Mouse (Mus musculus): ENCODE results near the gene Fndc10.
A peak's percentile ranks its signal among the peaks of the same experiment; 100 is the strongest.
"Not testable (repeated sequence)": the region's sequence is repeated elsewhere in the genome, so short reads cannot be mapped to it uniquely, and the experiment has no call there.

The Fndc10 gene

DNA sequence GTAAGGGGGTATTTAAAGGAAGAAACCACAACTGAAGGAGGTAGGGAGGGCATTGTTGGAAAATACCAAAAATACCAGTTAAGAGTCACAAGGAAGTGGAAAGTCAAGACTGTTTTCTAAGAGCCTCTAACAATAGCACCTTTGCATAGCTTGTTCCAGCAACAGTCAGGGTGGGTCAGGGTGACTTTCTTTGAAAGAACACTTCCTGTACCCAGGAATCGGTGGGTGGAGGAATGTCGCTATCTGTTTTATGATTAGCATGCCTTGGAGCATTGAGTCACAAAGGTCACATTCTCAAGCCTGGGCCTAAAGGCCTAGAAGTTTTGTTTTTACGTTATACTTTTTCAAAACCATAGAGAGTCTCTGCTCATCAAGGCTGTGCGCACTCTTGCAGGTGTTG, 6.4 kb upstream of the Fndc10 start:
- not testable (repeated sequence) for DNase-seq (ENCODE audit: low spot score in 2 of 2)

DNA sequence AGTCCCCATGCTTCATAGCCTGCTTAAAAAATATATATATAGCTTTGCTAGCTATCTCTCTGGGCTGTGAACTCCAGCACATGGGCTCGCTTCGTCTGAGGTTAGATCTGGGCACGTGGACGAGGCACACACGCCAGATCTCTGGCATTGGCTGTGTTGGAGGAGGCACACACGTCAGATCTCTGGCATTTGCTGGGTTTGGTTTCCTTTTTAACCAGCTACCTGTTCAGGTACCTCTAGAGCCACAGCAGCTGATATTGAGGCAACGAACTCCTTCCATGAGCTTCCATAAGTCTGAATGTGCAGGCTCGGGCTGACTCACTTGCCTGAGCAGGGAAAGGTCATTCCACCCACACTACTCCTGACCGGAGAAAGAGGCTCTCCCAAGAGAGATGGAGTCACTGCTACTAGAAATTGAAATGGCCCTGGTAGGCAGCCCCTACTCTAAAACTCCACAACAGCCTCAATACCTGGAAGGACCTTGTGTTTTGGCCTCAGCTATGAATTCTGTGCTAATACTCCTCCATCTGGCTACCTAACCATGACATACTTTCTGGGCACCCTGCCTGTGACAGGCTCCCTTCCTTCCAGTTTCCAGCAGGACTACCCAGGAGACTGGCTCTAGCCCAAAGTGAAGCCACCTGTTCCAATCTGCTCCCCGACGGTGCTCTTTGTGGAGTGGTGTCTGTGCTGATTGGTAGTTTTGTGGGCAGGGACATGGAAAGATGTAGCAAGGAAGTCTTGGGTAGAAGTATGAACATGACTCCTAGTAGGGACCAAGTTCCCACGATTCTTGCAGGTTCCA, 3.4 kb upstream of the Fndc10 start:
- DNase-seq (ENCODE audit: low spot score in 2 of 2), result no peak

DNA sequence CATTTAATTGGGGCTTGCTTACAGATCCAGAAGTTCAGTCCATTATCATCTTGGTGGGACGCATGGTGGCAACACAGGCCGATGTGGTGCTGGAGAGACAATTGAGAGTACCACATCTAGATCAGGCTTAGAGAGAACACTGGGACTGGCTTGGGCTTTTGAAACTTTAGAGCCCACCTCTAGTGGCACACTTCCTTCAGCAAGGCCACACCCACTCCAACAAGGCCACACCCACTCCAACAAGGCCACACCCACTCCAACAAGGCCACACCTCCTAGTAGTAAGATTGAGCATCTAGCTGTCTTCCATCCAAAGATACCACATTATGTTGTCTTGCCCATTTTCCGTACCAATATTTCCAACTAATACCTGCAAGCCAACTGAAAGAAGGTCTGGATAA, 1.7 kb upstream of the Fndc10 start:
- no peak for DNase-seq (ENCODE audit: low spot score in 2 of 2)

DNA sequence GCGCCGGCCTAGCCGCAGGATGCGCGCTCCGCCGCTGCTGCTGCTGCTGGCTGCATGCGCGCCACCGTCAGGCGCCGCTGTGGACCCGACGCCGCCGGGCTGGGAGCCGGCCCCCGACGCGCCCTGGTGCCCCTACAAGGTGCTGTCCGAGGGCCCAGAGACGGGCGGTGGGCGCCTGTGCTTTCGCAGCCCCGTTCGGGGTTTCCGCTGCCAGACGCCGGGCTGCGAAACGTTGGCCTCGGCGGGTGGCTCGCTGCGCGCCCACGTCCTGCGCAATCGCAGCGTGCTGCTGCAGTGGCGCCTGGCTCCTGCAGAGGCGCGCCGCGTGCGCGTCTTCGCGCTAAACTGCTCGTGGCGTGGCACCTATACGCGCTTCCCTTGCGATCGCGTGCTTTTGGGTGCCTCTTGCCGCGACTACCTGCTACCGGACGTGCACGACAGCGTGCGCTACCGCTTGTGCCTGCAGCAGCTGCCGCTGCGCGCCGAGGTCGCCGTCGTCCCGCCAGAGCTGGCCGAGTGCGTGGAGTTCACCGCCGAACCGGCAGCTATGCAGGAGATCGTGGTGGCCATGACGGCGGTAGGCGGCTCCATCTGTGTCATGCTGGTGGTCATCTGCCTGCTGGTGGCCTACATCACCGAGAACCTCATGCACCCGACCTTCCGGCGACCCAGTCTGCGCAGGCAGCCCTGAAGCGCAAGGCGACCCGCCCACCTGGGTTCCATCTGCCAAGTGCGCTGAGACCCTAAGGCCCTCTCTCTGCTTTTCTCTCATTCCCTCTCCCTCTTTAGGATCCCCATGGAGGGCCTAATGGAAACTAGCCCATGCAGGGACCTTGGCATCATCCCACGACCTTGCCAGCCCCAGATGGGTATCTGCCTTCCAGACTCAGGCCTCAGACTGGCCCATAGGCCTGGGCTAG, 600 bp downstream of the Fndc10 start:
- peak; percentile 41 to 66 for DNase-seq (ENCODE audit: low spot score in 2 of 2)

DNA sequence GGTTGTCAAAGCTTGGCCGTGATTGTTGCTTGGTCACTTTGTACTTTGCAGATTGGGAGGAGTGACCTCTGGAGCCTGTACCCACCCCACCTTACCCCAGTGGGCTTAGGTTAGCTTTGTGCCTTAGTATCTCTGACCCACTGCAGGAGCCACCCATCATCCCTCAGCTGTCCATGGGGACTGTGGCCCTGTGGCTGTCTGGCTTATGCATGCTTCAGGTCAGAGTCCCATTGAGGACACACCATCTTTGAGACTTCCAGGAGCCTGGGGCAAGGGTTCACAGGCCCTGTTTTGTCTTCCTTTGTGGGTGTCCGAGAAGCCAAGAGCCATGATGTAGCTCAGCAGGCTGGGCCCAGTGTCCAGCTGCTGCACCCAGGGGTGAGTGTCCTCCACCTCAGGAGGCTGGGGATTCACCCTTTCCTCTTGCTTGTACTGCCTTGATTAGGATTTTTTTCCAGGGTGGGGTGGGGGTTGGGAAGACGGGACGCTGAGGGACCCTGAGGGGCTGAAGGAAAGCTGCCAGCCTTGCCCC, 1.5 kb downstream of the Fndc10 start:
- no peak for DNase-seq (ENCODE audit: low spot score in 2 of 2)

DNA sequence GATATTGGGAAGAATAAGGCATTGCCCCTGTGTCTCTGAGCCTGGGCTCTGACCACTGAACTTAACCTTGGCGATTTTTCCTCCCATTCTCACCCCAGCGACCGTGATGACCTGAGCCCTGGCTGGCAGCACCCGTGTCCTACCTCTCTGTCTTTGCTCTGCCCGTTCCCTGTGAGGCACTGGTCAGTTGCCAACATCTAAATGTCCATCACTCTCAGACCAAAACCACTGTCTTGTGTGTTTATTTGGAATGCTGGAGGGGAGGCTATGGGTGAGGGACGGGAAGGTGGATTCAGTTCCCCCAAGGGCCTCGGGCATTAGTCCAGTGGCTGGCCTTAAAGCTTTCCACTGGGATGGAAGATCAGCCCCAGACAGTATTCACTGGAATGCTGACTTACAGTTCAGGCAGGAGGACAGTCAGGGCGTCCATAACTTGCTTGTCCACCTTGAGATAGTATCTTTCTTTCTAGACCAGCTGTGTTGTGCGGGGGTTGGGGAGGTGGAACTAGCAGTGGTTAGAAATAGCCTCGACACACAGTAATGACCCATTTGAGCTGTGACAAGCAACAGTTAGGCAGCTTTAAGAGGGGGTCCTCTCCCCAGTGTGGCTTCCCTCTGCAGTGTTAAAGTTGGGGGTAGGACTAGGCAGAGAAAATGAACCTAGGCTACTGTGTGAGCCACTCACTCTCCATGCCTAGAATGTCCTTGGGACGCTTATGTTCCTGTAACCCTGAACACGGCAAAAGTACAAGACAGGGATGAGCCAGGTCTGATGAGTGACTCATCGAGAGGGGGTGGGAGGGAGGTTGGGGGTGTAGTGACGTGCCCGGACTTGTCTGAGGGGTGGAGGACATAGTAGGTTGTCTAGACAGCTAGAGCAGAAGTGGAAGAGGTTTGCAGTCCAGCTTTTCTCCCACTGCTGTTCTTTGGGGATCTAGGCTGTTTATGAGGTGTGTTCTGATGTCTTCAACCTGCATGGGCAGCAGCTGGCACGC, 2.4 kb downstream of the Fndc10 start:
- DNase-seq (ENCODE audit: low spot score in 2 of 2), result no peak

DNA sequence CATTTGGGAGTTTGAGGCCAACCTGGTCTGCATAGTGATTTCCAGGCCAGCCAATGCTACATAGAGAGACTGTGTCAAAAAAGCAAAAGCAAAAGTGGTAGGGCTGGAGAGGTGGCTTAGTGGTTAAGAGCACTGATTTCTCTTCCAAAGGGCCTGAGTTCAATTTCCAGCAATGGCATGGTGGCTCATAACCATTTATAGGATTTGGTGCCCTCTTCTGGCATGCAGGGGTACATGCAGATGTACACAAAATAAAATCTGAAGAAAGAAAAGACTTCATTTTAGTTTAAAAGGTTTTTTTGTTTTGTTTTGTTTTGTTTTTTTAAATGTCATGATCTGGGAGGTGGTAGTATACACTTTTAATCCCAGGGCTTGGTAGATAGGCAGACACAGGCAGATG, 6.3 kb downstream of the Fndc10 start:
- DNase-seq (ENCODE audit: low spot score in 2 of 2), result no peak

DNA sequence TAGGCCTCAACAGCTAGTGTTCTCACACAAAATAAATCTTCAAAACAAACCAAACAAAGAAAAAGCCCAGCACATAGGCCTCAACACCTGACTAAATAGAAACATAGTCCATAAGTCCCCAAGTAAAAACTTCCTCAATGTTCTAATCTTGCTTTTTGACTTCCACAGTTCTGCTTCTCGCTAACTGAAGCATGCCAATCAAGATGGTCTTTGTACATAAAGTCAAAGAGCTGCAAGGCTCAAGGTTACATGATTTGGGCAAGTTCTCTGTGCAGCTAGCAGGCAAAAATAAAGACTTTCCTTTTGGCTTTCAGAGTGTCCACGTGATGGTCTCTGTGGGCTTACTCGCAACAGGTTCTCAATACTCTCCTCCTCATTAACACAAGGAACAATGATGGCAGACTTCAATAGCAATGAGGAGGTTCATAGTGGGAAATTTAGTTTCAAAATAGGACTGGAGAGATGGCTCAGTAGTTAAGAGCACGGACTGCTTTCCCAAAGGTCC, 9.3 kb downstream of the Fndc10 start:
- no peak for DNase-seq (ENCODE audit: low spot score in 2 of 2)

DNA sequence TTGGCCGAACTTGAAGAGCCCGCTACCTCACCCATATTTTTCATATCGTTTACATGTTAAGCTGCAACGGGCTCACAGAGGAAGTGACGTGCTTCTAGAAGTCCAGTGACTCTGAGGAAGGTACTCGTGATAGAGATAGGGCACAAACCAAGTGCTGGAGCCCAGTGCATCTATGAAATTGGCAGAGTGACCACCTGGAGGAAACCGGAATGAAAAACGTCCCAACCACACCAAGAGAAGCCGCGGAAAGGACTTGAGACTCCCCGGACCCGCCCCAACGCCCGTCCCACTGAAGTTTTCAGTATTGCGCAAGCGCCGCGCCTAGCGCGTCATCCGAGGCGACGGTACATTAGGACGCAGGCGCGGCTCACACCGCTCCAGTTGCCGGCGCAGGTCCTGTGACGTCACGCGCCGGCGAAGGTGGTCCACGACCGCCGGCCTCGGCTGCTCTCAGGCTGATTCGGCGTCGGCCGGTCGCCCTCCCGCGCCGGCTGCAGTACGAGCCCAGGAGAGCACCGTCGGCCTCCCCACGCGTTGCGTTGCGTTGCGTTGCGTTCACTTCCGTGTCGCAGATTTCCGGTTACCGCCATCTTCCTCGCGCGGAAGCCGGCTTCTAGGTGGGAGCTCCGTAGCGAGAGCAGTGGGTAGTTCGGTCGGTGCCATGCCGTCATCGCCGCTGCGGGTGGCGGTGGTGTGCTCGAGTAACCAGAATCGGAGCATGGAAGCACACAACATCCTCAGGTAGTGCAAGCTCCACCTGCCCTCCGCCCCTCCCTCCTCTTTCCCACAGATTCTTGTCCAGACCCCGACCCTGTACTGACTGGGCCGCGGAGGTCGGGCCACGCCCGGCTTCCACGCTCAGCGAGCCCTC, 10.8 kb downstream of the Fndc10 start, which contains the start of gene Ssu72:
Gene Ssu72, plus strand, starts transcription at position 80 of the 871 bp plus-strand sequence.
- DNase-seq (ENCODE audit: low spot score in 2 of 2), result peak; percentile 96

DNA sequence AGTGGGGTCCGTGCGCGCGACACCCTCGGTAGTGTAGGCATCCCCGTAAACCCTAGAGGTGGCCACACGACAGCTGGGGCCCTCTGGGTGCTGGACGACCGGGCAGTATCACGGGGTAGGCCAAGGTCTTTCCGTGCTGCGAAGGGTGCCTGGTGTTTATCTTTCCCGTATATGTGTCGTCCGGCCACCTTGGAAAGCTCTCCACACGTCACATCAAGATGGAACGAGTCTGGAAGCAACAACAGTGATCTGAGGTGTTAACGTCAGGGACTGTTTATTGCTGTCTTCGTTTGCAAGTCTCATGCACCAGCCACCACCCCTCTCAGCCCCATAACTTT, 11.4 kb downstream of the Fndc10 start:
- no peak for DNase-seq (ENCODE audit: low spot score in 2 of 2)

DNA sequence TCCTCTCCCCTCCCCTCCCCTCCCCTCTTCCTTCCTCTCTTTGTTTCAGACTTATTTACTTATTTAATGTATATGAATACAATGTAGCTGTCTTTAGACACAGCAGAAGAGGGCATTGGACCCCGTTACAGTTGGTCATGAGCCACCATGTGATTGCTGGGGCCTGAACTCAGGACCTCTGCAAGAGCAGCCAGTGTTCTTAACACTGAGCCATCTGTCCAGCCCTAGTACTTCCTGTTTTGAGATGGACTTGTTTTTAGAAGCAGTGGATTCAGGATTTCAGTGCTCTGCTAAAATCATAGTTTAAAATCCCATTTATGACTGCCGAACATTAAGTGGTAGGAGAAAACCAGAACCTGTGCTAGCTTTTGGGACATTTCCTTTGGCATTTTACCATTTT, 14.4 kb downstream of the Fndc10 start:
- no peak for DNase-seq (ENCODE audit: low spot score in 2 of 2)

DNA sequence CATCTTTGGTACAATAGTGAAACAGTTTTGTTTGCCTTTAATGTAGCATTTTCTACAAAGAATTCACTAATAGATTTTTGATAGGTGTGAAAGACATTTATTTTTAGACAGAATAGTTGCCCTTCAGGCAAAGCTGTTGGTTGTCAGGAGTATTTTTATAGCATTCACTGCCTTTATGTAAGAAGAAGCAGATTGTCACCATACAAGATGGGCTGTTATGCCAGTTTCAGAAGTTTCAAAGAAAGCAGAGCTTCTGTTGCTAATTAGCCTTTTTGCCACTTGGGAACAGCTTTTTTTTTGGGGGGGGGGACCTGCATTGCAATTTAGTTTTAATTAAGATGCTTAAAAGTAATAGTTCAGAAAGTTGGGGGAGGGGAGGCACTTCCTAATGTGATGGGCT, 14.8 kb downstream of the Fndc10 start:
- no peak for DNase-seq (ENCODE audit: low spot score in 2 of 2)

DNA sequence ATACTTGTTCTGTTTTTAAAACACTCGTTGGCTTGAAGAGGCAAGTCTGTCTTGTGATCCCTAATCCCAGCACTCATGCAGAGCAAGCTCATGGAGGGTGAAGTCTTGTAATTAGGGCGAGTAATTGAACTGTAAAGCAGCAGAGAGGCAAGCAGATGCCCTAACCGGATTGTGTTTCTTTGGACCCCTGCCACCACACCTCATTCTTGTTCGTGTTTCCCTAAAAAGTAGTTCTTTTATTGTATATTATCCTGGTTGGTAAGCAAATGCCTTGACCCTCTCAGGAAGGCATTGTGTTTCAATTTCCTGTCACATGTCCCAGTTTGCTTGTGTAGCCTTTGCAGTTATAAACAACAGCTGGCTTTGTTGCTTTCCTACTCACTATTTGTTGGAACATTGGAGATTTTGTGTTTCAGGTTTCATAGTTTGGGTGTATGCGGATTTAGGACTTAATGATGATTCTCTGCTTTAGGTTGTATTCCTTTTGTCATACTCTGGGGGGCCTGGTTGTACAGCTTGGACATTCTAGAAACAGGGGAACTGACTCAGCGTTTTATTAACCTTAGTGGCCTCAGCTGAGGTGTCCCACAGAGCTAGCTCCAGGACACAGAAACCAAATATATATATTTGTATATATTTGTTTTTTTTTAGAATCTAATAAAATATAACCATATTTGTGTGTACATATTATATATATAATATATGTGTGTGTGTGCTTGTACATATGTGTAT, 16.5 kb downstream of the Fndc10 start:
- DNase-seq (ENCODE audit: low spot score in 2 of 2), result no peak

DNA sequence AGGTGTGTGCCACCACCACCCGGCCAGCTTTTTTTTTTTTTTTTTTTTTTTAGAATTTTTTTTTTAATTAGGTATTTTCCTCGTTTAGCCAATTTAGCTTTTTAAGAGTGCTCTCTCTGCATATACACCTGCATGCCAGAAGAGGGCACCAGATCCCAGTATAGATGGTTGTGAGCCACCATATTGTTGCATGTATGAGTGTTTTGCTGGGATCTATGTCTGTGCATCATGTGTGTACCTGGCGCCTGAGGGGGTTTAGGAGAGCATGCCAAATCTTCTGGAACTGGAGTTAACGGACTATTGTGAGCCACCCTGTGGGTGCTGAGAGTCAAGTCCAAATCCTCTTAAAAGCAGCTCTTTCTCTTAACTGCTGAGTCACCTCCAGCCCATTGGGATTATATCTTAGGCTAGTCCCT, 27.5 kb downstream of the Fndc10 start:
- peak in 1 of 2 experiments; percentile 46 for DNase-seq (ENCODE audit: low spot score in 2 of 2)

DNA sequence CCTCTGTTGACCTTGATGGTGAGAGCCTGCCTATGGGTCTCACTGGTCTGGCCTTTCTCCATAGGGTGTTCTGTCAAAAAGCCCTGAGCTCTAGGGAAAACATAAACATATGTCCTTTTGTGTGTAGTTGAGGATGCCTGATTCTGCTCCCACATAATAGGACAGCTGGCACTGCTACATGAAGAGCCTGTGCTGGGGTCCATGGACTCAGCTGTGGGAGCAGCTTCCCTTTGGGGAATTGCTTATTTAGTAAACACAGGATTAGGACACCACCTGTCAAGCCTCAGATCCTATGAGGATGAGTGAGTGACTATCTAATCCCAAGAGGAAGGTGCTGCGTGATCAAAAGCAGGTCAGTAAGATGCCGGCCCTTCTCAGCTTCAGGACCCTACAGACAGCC, 33.9 kb downstream of the Fndc10 start:
- DNase-seq (ENCODE audit: low spot score in 2 of 2), result no peak

DNA sequence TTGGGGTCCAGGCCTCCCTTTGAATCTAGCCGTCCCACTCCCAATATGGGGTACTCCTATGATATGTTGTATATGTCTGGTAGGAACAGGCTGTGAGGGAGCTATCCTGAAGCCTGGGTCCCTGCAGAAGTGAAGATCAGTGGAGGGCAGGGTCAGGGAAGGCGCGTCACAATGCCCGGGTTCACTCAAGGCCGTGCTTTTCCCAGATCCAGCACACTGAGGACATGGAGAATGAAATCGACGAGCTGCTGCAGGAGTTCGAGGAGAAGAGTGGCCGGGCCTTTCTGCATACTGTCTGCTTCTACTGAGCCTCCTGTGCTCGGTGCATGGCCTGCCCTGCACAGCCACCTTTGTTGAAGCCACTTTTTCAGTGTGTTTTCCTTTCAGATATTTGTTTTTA, 39.1 kb downstream of the Fndc10 start:
- no peak for DNase-seq (ENCODE audit: low spot score in 2 of 2)

DNA sequence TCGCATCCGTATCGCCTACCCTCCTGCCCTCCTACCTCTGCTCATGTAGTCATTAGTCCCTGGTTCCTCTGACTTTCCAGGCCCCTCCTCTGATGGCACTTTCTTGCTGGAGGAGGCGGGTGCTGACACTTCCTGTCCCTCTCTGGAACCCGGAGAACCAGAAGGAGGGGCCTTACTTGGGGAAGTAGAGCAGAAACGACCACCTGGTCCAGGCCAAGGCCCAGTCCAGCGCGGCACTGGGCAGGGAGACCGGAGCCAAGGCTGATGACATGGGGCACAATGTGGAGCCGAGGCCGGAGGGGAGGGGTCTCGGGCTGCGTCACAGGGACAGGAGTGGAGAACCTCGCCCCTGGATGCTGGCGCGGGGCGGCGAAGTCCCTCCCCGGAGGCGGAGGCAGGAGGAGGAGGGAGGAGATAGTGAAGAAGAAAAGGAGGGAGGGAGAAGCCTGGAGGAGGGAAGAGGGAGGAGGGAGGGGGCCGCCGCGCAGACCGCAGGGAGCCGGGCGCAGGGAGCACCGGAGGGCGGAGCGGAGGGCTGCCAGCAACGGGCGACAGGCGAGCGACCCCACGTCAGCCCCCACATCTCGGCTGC, 40.3 kb downstream of the Fndc10 start, which contains the start of gene Tmem240:
Gene Tmem240, plus strand, starts transcription at position 451 of the 592 bp plus-strand sequence.
- DNase-seq (ENCODE audit: low spot score in 2 of 2), result peak; percentile 66 to 74

DNA sequence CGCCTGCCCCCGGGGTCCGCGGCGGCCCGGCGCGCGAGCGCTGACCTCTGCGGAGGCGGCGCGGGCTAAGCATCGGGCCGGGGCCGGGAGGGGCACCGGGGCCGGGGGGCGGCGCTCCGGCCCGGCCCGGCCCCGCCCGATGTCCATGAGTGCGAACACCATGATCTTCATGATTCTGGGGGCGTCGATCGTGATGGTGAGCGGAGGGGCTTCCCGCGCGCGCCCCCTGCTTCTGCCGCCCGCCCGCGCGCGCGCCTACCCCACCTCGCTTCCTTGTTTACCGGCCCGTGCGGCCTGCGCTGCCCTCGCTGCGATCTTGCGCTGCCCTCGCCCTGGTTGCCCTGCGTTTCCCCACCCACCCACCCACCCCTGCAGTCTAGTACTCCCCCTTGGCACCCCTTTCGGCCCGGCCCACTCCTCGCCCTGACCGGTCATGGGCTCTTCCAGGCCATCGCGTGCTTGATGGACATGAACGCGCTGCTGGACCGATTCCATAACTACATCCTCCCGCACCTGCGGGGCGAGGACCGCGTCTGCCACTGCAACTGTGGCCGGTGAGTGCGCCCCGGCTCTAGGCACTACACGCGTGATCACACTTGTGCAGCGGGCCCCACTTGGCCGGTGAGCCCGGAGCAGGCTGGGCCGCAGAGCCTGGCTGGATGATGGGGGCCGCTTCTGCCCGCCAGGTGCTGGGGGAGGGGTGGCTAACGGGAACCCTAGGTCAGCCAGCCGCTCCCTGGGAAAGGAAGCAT, 41.0 kb downstream of the Fndc10 start:
- DNase-seq (ENCODE audit: low spot score in 2 of 2), result peak; percentile 55 to 56
